Mouse (Mus musculus) T-cell, adult 2 months (primary cell): ENCODE measurements around the gene Nmnat1.
"Not testable (repeated sequence)": the region's sequence is repeated elsewhere in the genome, so short reads cannot be mapped to it uniquely, and the experiment has no call there.

Experiments used
- DNase-seq: peaks from one replicate; pipeline ENCODE4 v3.0.0; 2022; ENCODE audit warnings: low spot score

The Nmnat1 gene

GRCm38 (mm10) chr4:149489415-149490240 lies 4.6 kb upstream of the Nmnat1 start:
- DNase-seq: no peak

- no peak for DNase-seq
These were observed 2.7 kb upstream of the Nmnat1 start for GRCm38 (mm10) chr4:149487729-149488128.

- DNase-seq: peak; percentile 37
These were observed 814 bp upstream of the Nmnat1 start for GRCm38 (mm10) chr4:149485825-149486206.

- no peak for DNase-seq
These were observed 436 bp downstream of the Nmnat1 start for GRCm38 (mm10) chr4:149484566-149484965.

- no peak for DNase-seq
These were observed 7.9 kb downstream of the Nmnat1 start, which contains the start of gene Tmem274 for GRCm38 (mm10) chr4:149477078-149477477. TSS of gene Tmem274 (plus strand) at chr4:149477378.

GRCm38 (mm10) chr4:149475096-149475495 lies 9.9 kb downstream of the Nmnat1 start:
- no peak for DNase-seq

GRCm38 (mm10) chr4:149469557-149469956 lies 15.4 kb downstream of the Nmnat1 start:
- DNase-seq: peak; percentile 82

GRCm38 (mm10) chr4:149463435-149463950 lies 21.5 kb downstream of the Nmnat1 start:
- DNase-seq: no peak

- no peak for DNase-seq
These were observed 22.6 kb downstream of the Nmnat1 start for GRCm38 (mm10) chr4:149462305-149462971.

- no peak for DNase-seq
These were observed 23.3 kb downstream of the Nmnat1 start for GRCm38 (mm10) chr4:149461579-149462304.

GRCm38 (mm10) chr4:149460475-149460874 lies 24.5 kb downstream of the Nmnat1 start:
- not testable (repeated sequence) for DNase-seq

- DNase-seq: no peak
These were observed 25.6 kb downstream of the Nmnat1 start for GRCm38 (mm10) chr4:149459425-149459824.

- no peak for DNase-seq
These were observed 26.5 kb downstream of the Nmnat1 start for GRCm38 (mm10) chr4:149458526-149458925.

- no peak for DNase-seq
These were observed 27.1 kb downstream of the Nmnat1 start for GRCm38 (mm10) chr4:149457831-149458430.

GRCm38 (mm10) chr4:149457163-149457562 lies 27.8 kb downstream of the Nmnat1 start:
- not testable (repeated sequence) for DNase-seq

GRCm38 (mm10) chr4:149454879-149455278 lies 30.1 kb downstream of the Nmnat1 start, which contains the start of gene Rbp7:
TSS of gene Rbp7 (minus strand) at chr4:149454978.
- no peak for DNase-seq

GRCm38 (mm10) chr4:149454263-149454662 lies 30.7 kb downstream of the Nmnat1 start:
- DNase-seq: no peak

- peak; percentile 59 for DNase-seq
These were observed 31.3 kb downstream of the Nmnat1 start for GRCm38 (mm10) chr4:149453656-149454055.

GRCm38 (mm10) chr4:149450636-149451035 lies 34.4 kb downstream of the Nmnat1 start:
- DNase-seq: no peak

- no peak for DNase-seq
These were observed 38.7 kb downstream of the Nmnat1 start for GRCm38 (mm10) chr4:149446309-149446708.

- DNase-seq: no peak
These were observed 39.1 kb downstream of the Nmnat1 start for GRCm38 (mm10) chr4:149445868-149446267.
